Mouse (Mus musculus) bone marrow, adult 2 months (tissue): ENCODE measurements at regions not wholly inside any gene's neighbourhood (a gene's known extent, or its start where the extent isn't known, plus 50 kb on each side); places are given as distances from the start of the nearest gene placed in this dataset.

Source experiments
- H3K27ac ChIP-seq: fragments of 200-500 bp; 2 replicates; pipeline ENCODE4 v1.5.1; 2012; ENCODE audit warnings: low read depth, mild to moderate bottlenecking, control low read depth, inconsistent platforms, low read length; ENCODE audit not compliant: control insufficient read depth, poor library complexity, insufficient read depth
- H3K4me1 ChIP-seq: fragments of 200-500 bp; 2 replicates; pipeline ENCODE4 v1.6.1; 2011; ENCODE audit warnings: low read length; ENCODE audit not compliant: control insufficient read depth, insufficient read depth
- H3K4me3 ChIP-seq: fragments of 200-500 bp; replicated peaks from 2 replicates; pipeline ENCODE3; 2011; ENCODE audit warnings: mild to moderate bottlenecking, low read depth, low read length, control low read depth; ENCODE audit not compliant: control insufficient read depth
- CTCF ChIP-seq: fragments of 200-500 bp; IDR thresholded peaks from 2 replicates; pipeline ENCODE4 v1.5.1; 2011; ENCODE audit warnings: low read length, control low read depth; ENCODE audit not compliant: control insufficient read depth, insufficient read depth
- POLR2A ChIP-seq: fragments of 200-500 bp; IDR thresholded peaks from 2 replicates; pipeline ENCODE4 v1.6.1; 2011; ENCODE audit warnings: low read depth, mild to moderate bottlenecking, control low read depth, low read length, borderline replicate concordance; ENCODE audit not compliant: control insufficient read depth
- WGBS: fragments of 180-500 bp; shearing (Covaris S2); methylation state at CpG from one replicate; pipeline ENCODE4 v1.1.7; 2018; 5-methylcytosine and 5-hydroxymethylcytosine counted together

DNA sequence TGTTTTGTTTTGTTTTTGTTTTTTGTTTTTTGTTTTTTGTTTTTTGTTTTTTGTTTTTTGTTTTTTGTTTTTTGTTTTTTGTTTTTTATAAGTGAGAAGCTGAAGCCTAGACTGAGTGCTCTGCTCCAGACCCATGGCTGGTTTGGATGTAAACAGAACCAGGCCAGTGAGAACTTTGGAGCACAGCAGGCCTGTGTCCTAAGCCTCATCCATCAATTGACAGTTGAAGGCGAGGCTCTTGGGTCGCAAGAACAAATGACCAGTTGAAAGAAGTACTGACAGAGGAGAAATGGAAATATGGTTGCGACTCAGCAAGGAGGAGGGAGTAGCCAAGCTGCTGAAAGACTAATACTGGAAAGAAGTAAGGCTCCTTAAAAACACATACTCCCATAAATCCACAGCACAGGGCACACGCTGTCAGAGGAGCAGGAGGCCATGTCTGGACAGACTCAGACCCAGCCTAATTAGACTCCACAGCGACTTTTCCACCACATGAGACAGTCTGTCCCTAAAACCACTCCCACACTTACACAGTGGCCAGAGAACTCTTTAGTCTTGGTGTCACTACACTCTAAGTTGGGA lies 240.6 kb upstream of the Akirin2 start:
- no peak for TF ChIP-seq POLR2A
- no peak for TF ChIP-seq CTCF
- Histone ChIP-seq H3K4me3 (no peak overlapping the region), H3K4me1 (no peaks in the 10 kb centered on the region), H3K27ac (no peak overlapping the region)
- WGBS = 76% methylated on average over 5 of the region's 5 CpGs

- H3K27ac ChIP-seq = no peak overlapping the region
- WGBS = 38% methylated on average over 5 of the region's 5 CpGs
- no peaks in the 10 kb centered on the region for H3K4me1 ChIP-seq
- no peak overlapping the region for H3K4me3 ChIP-seq
- TF ChIP-seq CTCF = no peak
- no peak for TF ChIP-seq POLR2A
These were observed 234.9 kb upstream of the Akirin2 start for GRCm38 (mm10) chr4:34315848-34316247.

- WGBS = 51% methylated on average over 3 of the region's 3 CpGs
- TF ChIP-seq CTCF (no peak), POLR2A (no peak)
- Histone ChIP-seq H3K4me3 (no peak overlapping the region), H3K27ac (no peak overlapping the region), H3K4me1 (no peaks in the 10 kb centered on the region)
These were observed 227.9 kb upstream of the Akirin2 start for GRCm38 (mm10) chr4:34322841-34323240.

GRCm38 (mm10) chr4:34328151-34328785 lies 222.5 kb upstream of the Akirin2 start:
- Histone ChIP-seq H3K4me3 (no peak overlapping the region), H3K4me1 (no peaks in the 10 kb centered on the region), H3K27ac (no peak overlapping the region)
- 82% methylated on average over 19 of the region's 19 CpGs for WGBS
- no peak for TF ChIP-seq CTCF
- no peak for TF ChIP-seq POLR2A

GRCm38 (mm10) chr4:34336971-34337797 lies 213.6 kb upstream of the Akirin2 start:
- WGBS = 67% methylated on average over 14 of the region's 14 CpGs
- no peak overlapping the region for H3K4me3 ChIP-seq
- H3K4me1 ChIP-seq = no peaks in the 10 kb centered on the region
- no peak overlapping the region for H3K27ac ChIP-seq
- TF ChIP-seq CTCF (no peak), POLR2A (no peak)

- H3K4me3 ChIP-seq = no peak overlapping the region
- WGBS = 85% methylated on average over 13 of the region's 13 CpGs
- no peak overlapping the region for H3K27ac ChIP-seq
- TF ChIP-seq CTCF = no peak
- TF ChIP-seq POLR2A = no peak
- H3K4me1 ChIP-seq = no peaks in the 10 kb centered on the region
These were observed 212.9 kb upstream of the Akirin2 start for GRCm38 (mm10) chr4:34337852-34338251.

DNA sequence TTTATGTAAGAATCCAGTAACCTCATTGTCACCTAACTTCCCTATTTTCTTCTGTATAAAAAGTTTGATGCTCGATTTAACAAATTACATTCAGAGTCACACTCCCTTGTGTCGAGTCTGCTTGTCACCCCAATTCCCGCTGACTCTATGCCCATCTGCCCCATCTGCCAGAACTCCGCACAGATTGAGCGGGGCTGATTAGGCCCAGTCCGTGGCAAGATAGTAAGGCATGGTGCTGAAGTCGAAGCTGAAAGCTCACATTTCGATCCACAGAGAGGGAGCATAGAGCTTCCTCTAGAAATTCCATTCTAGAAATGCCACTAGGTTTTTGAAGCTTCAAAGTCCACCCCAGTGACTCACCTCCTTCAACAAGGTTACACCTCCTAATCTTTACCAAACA lies 210.7 kb upstream of the Akirin2 start:
- Histone ChIP-seq H3K4me3 (no peak overlapping the region), H3K27ac (no peak overlapping the region), H3K4me1 (no peaks in the 10 kb centered on the region)
- TF ChIP-seq CTCF = no peak
- no peak for TF ChIP-seq POLR2A
- WGBS = 89% methylated on average over 8 of the region's 8 CpGs

DNA sequence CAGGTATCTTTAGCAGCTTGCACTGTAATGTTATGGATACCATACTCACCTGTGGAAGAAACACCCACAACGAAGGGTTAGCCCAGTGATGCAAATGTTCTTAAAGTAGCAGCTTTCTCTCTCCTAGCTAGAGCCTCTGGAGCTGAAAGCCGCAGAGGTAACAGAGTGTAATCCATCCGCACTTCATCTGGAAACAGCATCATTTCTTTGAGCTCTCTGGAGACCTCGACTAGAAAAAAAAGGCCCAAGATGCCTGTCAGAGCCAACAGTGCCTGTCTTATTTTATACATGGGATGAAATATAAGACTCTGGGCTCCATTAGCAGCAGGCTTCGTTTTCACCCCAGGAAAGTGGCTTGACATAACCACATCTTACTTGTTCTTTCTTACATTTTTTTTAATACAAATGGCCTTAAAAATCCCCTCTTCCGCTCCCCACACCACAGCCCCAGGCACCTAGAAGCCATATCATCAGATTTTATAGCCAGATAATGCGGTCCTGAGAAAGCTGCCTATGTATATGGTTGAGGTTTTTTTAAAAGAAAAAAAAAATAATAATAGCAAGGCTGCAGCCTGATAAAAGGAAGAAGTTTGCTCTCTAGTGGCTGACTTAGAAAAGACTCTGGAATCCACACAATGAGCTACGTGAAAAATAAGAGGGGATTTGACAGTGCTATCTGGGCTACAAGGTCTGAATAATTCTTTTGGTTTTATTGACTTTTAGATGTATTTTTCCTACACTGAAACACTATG lies 179.3 kb upstream of the Akirin2 start:
- Histone ChIP-seq H3K4me3 (no peak overlapping the region), H3K27ac (no peak overlapping the region), H3K4me1 (no peaks in the 10 kb centered on the region)
- WGBS = 59% methylated on average over 8 of the region's 8 CpGs
- no peak for TF ChIP-seq CTCF
- TF ChIP-seq POLR2A = no peak
